Mouse (Mus musculus): Measurements from ENCODE around the gene Golt1a.
A peak's percentile ranks its signal among the peaks of the same experiment; 100 is the strongest.

The Golt1a gene

GRCm38 (mm10) chr1:133350210-133350609, 40.6 kb downstream of the Golt1a start, which contains the start of gene Ren1:
TSS of gene Ren1 (plus strand) at chr1:133350510.
- DNase-seq: no peak

GRCm38 (mm10) chr1:133351762-133352161, 42.2 kb downstream of the Golt1a start:
- DNase-seq: no peak

GRCm38 (mm10) chr1:133353371-133353809, 43.8 kb downstream of the Golt1a start:
- DNase-seq: peak; percentile 80 to 90

- no peak for DNase-seq
These were observed 45.9 kb downstream of the Golt1a start for GRCm38 (mm10) chr1:133355469-133355868.

GRCm38 (mm10) chr1:133355912-133356311, 46.3 kb downstream of the Golt1a start:
- no peak for DNase-seq

GRCm38 (mm10) chr1:133356330-133356729, 46.7 kb downstream of the Golt1a start:
- DNase-seq: no peak

GRCm38 (mm10) chr1:133361006-133361405, 51.4 kb downstream of the Golt1a start:
- DNase-seq: peak; percentile 20 to 28

- no peak for DNase-seq
These were observed 52.5 kb downstream of the Golt1a start for GRCm38 (mm10) chr1:133362103-133362502.

GRCm38 (mm10) chr1:133363276-133364021, 53.8 kb downstream of the Golt1a start, which contains the start of gene Etnk2:
TSS of gene Etnk2 (plus strand) at chr1:133363572.
- DNase-seq: peak; percentile 86 to 92

DNA sequence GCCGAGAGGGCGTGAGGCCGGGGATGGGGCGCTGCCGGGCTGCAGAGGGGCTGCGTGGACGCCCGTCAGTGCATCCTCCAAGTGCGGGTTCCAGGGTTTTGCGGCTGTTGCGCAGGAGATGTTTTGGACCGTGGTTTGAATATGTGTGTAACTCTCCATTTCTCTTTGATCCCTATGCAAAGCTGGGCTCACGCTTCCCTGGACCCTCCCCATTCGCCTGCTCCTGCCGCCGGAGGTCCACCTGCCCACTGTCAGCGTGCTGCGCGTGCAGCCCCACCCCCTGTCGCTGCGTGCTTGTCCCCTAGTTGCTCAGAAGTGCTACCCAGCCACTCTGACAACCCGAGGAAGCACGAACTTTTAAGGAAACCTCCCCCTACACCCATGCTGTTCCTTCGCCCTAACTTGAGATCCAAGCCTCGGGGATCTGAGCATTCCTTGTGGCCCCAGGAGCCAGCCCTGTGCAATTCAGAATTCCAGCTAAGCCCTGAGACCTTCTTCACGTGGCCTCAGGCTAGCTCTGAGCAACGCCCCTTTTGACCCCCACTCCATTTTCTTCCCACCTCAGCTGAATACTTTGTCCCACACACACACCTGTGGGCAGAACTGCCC, 54.5 kb downstream of the Golt1a start:
- DNase-seq: no peak

DNA sequence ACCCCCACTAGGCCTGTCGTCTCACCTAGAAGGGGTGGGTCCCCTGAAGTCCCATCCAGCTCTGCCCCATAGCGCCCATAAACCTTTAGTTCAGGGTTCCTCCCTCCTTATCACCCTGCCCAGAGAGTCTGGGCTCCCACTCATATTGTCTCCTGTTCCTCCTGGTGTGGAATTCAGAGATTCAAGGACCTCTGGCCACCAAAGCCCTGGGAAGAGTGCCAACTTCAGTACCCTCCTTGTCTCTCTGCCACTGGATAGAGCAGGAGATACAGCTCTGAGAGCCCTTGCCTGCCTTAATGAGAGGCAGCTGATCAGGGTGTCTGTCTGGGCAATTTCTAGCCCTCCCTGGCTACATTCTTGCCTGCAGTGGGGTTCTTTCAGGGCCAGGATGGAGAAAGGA, 55.3 kb downstream of the Golt1a start:
- no peak for DNase-seq

DNA sequence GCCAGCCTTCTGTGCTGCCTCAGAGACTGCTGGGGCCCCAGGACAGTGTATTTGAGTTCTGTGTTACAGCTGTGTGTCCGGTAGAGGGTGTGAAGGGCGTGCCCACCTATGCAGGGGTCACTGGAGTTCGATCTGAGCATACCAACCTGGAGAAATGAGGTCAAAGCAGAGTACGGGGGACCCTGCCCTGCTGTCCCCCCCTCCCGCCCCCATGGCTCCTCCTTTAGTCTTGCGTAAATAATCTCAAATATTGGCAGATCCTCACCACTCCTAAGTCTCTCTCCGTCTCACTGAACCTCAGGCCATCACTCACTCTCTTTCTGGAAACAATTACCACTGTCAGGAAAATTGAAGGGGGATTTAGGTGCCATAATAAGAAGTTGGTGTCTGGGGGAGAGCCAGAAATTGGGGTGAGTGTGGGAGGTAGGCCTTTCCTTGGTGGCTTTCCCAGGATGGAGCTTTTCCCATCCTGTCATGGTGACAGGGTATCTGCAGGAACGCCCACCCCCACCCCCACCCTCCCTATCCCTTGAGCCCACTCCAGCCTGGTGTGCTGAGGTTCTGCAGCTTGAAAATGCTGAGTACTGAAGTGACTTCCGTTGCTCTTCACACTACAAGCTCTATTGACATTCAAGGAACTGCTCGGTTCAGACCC, 57.5 kb downstream of the Golt1a start:
- no peak for DNase-seq

DNA sequence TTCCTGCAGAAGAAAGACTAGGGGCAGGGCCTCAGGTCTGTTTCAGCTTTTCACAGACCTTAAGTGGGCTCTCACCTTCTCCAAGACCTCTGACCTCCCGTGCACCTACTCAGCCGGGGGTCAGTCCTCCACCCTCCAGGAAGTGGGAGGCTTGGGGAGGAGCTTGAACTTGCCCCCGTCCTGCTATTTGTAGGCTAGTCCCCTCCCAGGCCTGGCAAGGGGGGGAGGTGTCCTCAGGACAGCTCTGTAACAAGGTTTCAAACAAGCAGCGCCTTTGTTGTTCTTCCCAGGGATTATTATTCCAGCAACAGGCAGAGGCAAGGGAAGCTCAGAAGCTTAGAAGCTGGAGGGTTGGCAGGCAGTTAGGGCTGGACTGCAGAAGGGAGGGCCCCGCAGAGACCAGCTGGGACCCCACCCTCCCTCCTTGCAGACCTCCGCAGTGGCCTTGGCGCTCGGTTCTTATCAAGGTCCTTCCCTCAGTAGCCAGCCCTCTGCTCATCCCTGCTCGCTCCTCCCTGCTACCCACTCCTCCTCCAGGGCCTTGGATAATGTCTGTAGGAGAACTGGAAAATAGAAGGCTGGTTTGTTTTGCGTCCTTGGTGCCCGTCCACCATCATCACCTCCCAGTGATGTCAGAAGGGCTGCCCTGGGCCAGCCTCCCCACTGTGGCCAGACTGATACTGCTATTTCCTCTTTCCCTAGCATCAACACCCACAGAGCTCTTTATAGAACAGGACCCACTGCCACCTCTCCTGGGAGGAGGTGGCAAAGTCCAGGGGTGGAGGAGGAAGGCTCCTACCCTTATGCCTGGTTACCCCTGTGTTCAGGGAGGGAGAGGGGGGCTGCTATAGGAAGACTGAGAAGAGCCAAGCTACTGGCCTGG, 58.2 kb downstream of the Golt1a start:
- DNase-seq: no peak

- peak in 1 of 2 experiments; percentile 37 for DNase-seq
These were observed 59.0 kb downstream of the Golt1a start for GRCm38 (mm10) chr1:133368644-133369043.

DNA sequence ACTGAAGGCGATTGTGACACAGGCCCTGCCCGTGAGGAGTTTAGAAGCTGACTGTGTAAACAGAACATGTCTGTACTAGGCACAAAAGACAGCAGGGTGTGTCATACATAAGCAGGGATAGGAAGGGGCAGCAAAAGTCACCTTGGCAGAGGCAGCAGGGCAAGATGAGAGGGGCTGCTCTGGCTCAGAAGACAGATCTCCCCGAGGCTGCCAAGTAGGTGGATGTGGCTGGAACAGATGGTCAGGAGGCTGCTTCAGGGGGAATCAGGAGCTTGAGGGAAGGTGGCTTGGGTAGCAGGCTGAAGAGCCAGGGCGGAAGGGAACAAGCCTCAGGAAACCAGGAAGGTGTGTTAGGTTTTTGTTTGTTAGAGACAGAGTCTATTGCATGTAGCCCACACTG, 60.8 kb downstream of the Golt1a start:
- DNase-seq: no peak

DNA sequence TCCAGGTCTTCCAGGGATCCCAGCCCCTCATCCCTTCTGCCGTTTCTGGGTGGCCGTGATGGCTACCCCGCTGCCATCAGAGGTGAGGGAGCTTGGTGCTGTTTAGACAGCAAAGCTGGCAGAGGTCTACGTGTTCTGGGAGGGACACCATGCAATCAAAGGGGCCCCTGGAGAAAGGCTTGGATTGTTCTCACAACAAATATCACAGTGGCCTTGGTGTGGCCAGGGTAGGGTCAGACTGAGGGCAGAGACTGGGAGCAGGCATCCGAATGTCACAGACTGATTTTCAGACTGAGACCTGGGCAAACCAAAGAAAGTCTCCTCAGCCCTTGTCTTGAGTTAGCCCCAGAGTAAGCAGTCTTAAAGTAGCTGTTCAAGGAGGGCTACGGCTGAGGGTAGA, 61.8 kb downstream of the Golt1a start:
- no peak for DNase-seq

DNA sequence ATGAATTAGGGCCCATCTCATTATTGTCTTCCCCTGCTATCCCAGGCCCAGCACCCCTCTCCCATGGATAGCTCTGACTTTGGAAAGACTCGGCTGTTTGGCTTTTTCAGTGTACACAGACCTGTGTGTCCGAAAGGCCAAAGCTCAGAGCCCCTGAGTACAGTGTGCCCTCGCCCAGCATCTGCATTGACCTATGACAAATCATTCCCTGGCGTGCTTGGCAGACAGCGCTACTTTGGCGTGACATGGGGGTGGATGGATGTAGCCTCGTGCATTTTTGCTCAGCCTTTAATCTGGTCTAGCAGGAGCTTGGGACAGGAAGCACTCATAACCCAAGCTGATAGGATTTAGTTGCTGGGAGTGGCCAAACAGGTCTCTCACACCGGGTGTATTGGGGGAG, 62.5 kb downstream of the Golt1a start:
- DNase-seq: peak; percentile 46 to 49
